Mouse (Mus musculus) MEL (cell line): ENCODE measurements around the gene Edem3. TPM values are rescaled to one million over a fixed set of nuclear protein-coding genes. Genes with fewer than 3 reads are reported as not detected.

ENCODE experiments used
- DNase-seq: peaks from one replicate; pipeline ENCODE4 v3.0.0; 2011; ENCODE audit warnings: low read depth, low spot score
- H3K27ac ChIP-seq: 2 replicates; pipeline ENCODE4 v1.5.1; 2012; ENCODE audit warnings: low read depth, mild to moderate bottlenecking, control low read depth, low read length, moderate library complexity; ENCODE audit not compliant: control insufficient read depth
- H3K27me3 ChIP-seq, 2 experiments: fragments of 150-350 bp in 1 of 2; sonication (generic) in 1 of 2; 2 replicates each; pipeline ENCODE4 v1.6.1; 2012; ENCODE audit warnings: low read length in 2 of 2, mild to moderate bottlenecking in 2 of 2, improper control_type of control experiment in 1 of 2, moderate library complexity in 1 of 2; ENCODE audit not compliant: insufficient read depth in 2 of 2, control insufficient read depth in 1 of 2
- H3K36me3 ChIP-seq, 2 experiments: 2 replicates each; pipeline ENCODE4 v1.6.1; 2012 to 2014; ENCODE audit warnings: low read length in 2 of 2, improper control_type of control experiment in 1 of 2, inconsistent platforms in 1 of 2, mild to moderate bottlenecking in 1 of 2; ENCODE audit not compliant: insufficient read depth in 2 of 2, control insufficient read depth in 1 of 2
- H3K4me1 ChIP-seq, 2 experiments: fragments of 150-350 bp in 1 of 2; sonication (generic) in 1 of 2; 2 replicates each; pipeline ENCODE4 v1.6.1; 2012; ENCODE audit warnings: low read length in 2 of 2, improper control_type of control experiment in 1 of 2, mild to moderate bottlenecking in 1 of 2; ENCODE audit not compliant: insufficient read depth in 2 of 2, control insufficient read depth in 1 of 2
- H3K4me3 ChIP-seq, 2 experiments: fragments of 150-350 bp in 1 of 2; sonication (generic) in 1 of 2; 2 replicates each; pipeline ENCODE4 v1.5.1; 2012; ENCODE audit warnings: low read depth in 2 of 2, low read length in 2 of 2, mild to moderate bottlenecking in 2 of 2, moderate library complexity in 2 of 2, control low read depth in 1 of 2, improper control_type of control experiment in 1 of 2; ENCODE audit not compliant: control insufficient read depth in 1 of 2, insufficient read depth in 1 of 2
- H3K79me2 ChIP-seq: 2 replicates; pipeline ENCODE4 v1.6.1; 2012; ENCODE audit warnings: mild to moderate bottlenecking, low read length, moderate library complexity; ENCODE audit not compliant: control insufficient read depth, poor library complexity, insufficient read depth
- H3K9ac ChIP-seq: 2 replicates; pipeline ENCODE4 v1.6.1; 2012; ENCODE audit warnings: low read depth, mild to moderate bottlenecking, control low read depth, low read length, moderate library complexity; ENCODE audit not compliant: control insufficient read depth, poor library complexity, severe bottlenecking
- H3K9me3 ChIP-seq: fragments of 150-350 bp; sonication (generic); replicated peaks from 2 replicates; pipeline ENCODE4 v1.6.1; 2012; ENCODE audit warnings: mild to moderate bottlenecking, low read length, improper control_type of control experiment, moderate library complexity; ENCODE audit not compliant: insufficient read depth
- CTCF ChIP-seq, 3 experiments: IDR thresholded peaks in 2 of 3; conservative IDR thresholded peaks in 1 of 3; 2 replicates each; pipeline ENCODE4 v1.5.1; 2011 to 2012; ENCODE audit warnings: low read length in 3 of 3, low read depth in 2 of 3, mild to moderate bottlenecking in 2 of 3, improper control_type of control experiment in 1 of 3, inconsistent platforms in 1 of 3, mixed read lengths in 1 of 3, moderate library complexity in 1 of 3; ENCODE audit not compliant: control insufficient read depth in 1 of 3, insufficient read depth in 1 of 3, poor library complexity in 1 of 3, severe bottlenecking in 1 of 3
- ELF1 ChIP-seq: IDR thresholded peaks from 2 replicates; pipeline ENCODE4 v1.6.1; 2014; ENCODE audit warnings: low read depth, mild to moderate bottlenecking, inconsistent platforms, low read length, improper control_type of control experiment, moderate library complexity
- ETS1 ChIP-seq: IDR thresholded peaks from 2 replicates; pipeline ENCODE4 v1.6.1; 2012; ENCODE audit warnings: low read depth, mild to moderate bottlenecking, inconsistent platforms, low read length, improper control_type of control experiment, moderate library complexity
- GATA1 ChIP-seq: IDR thresholded peaks from 2 replicates; pipeline ENCODE4 v1.6.1; 2011; ENCODE audit warnings: low read depth, low read length, improper control_type of control experiment
- JUND ChIP-seq: IDR thresholded peaks from 2 replicates; pipeline ENCODE4 v1.6.1; 2011; ENCODE audit warnings: low read depth, mild to moderate bottlenecking, improper control_type of control experiment, low read length
- MAX ChIP-seq: IDR thresholded peaks from 2 replicates; pipeline ENCODE4 v1.6.1; 2011; ENCODE audit warnings: low read length, improper control_type of control experiment
- MXI1 ChIP-seq: IDR thresholded peaks from 2 replicates; pipeline ENCODE4 v1.6.1; 2011; ENCODE audit warnings: mild to moderate bottlenecking, low read depth, low read length, improper control_type of control experiment
- MYC ChIP-seq: IDR thresholded peaks from 2 replicates; pipeline ENCODE4 v1.6.1; 2011; ENCODE audit warnings: low read depth, mild to moderate bottlenecking, low read length, improper control_type of control experiment, moderate library complexity
- NELFE ChIP-seq: IDR thresholded peaks from 2 replicates; pipeline ENCODE4 v1.6.1; 2011; ENCODE audit warnings: low read depth, low read length, improper control_type of control experiment
- NRF1 ChIP-seq: IDR thresholded peaks from 2 replicates; pipeline ENCODE4 v1.6.1; 2014; ENCODE audit warnings: low read depth, mild to moderate bottlenecking, inconsistent platforms, low read length, improper control_type of control experiment, moderate library complexity; ENCODE audit not compliant: poor library complexity, insufficient read depth, severe bottlenecking
- POLR2AphosphoS2 ChIP-seq: IDR thresholded peaks from 2 replicates; pipeline ENCODE4 v1.6.1; 2011; ENCODE audit warnings: low read length, improper control_type of control experiment
- RCOR1 ChIP-seq: IDR thresholded peaks from 2 replicates; pipeline ENCODE4 v1.6.1; 2012; ENCODE audit warnings: low read depth, mild to moderate bottlenecking, inconsistent platforms, low read length, improper control_type of control experiment
- TAL1 ChIP-seq: IDR thresholded peaks from 2 replicates; pipeline ENCODE4 v1.6.1; 2012; ENCODE audit warnings: mild to moderate bottlenecking, inconsistent platforms, low read length, moderate library complexity, mixed read lengths
- TCF12 ChIP-seq: IDR thresholded peaks from 2 replicates; pipeline ENCODE4 v1.6.1; 2014; ENCODE audit warnings: low read depth, mild to moderate bottlenecking, inconsistent platforms, low read length, improper control_type of control experiment, moderate library complexity
- UBTF ChIP-seq: IDR thresholded peaks from 2 replicates; pipeline ENCODE4 v1.6.1; 2012; ENCODE audit warnings: low read depth, mild to moderate bottlenecking, inconsistent platforms, low read length, improper control_type of control experiment, moderate library complexity, borderline replicate concordance; ENCODE audit not compliant: insufficient read depth
- USF2 ChIP-seq, 2 experiments: IDR thresholded peaks; 2 replicates each; pipeline ENCODE4 v1.6.1; 2011 to 2012; ENCODE audit warnings: improper control_type of control experiment in 2 of 2, low read length in 2 of 2, borderline replicate concordance in 1 of 2, inconsistent platforms in 1 of 2, low read depth in 1 of 2, mild to moderate bottlenecking in 1 of 2; ENCODE audit not compliant: insufficient read depth in 1 of 2
- ZMIZ1 ChIP-seq: IDR thresholded peaks from 2 replicates; pipeline ENCODE4 v1.6.1; 2012; ENCODE audit warnings: low read depth, mild to moderate bottlenecking, inconsistent platforms, low read length, improper control_type of control experiment, moderate library complexity
- polyA plus RNA-seq, 2 experiments: library from polyadenylated mRNA; stranded (reverse) in 1 of 2; unstranded in 1 of 2; fragments of >175 nt in 1 of 2; fragments of >200 nt in 1 of 2; gene quantifications; 2 replicates each; pipeline versions ENCODE4 v1.2.1 to v1.2.4; 2012; ENCODE audit warnings: low replicate concordance in 2 of 2, low read depth in 1 of 2; ENCODE audit not compliant: insufficient read length in 2 of 2, insufficient read depth in 1 of 2, missing spikeins in 1 of 2
- total RNA-seq: library from RNA; depleted of rRNA; stranded (reverse); fragments of 300-350 nt; gene quantifications from 2 replicates; pipeline ENCODE4 v1.2.3, GENCODE M21; 2012; rRNA removed

Edem3 gene
- total and polyA plus RNA-seq, 3 experiments: 11.6 to 15.6 TPM; not detected in 1

- no peak for DNase-seq
- Histone ChIP-seq H3K79me2 (no peaks in the 10 kb centered on the region), H3K4me3 (no peak overlapping the region), H3K9ac (no peak overlapping the region), H3K36me3 (no peaks in the 10 kb centered on the region), H3K27ac (no peak overlapping the region), H3K27me3 (no peaks in the 10 kb centered on the region), H3K9me3 (no peaks in the 10 kb centered on the region), H3K4me1 (no peaks in the 10 kb centered on the region)
- TF ChIP-seq USF2 (IDR thresholded peaks at IDR 0.05; ENCODE audit: borderline replicate concordance in 1 of 2, insufficient read depth in 1 of 2, low read depth in 1 of 2, low read length in 2 of 2): no peak
- no peak for TF ChIP-seq MXI1
- no peak for TF ChIP-seq TAL1
- TF ChIP-seq CTCF (IDR thresholded peaks at IDR 0.05 in 2 of 3, conservative IDR thresholded peaks at IDR 0.05 in 1 of 3; ENCODE audit: control insufficient read depth in 1 of 3, insufficient read depth in 1 of 3, low read depth in 2 of 3, low read length in 3 of 3, poor library complexity in 1 of 3, severe bottlenecking in 1 of 3): no peak
- no peak for TF ChIP-seq UBTF
- no peak for TF ChIP-seq GATA1
- no peak for TF ChIP-seq NRF1
- no peak for TF ChIP-seq ZMIZ1
- TF ChIP-seq MAX: no peak
- no peak for TF ChIP-seq JUND
- no peak for TF ChIP-seq POLR2AphosphoS2
- TF ChIP-seq MYC: no peak
- TF ChIP-seq NELFE: no peak
- no peak for TF ChIP-seq RCOR1
- no peak for TF ChIP-seq ETS1
- TF ChIP-seq TCF12: no peak
- no peak for TF ChIP-seq ELF1
These were observed 109.2 kb downstream of the Edem3 start for GRCm38 (mm10) chr1:151864326-151864725.

Other genes with a start within 250 kb of the Edem3 start
- 3.1 and 7.4 TPM in 2 replicates for gene Fam129a, start 184.2 kb upstream of the Edem3 start, total RNA-seq
- 10 to 100 TPM in 1 of 2 experiments, 1 to 10 TPM in 1; 8.8 to 67.5 TPM for gene Fam129a, start 184.2 kb upstream of the Edem3 start, polyA plus RNA-seq